Mouse (Mus musculus): Measurements from ENCODE around the gene Mfsd7a. TPM values are rescaled to one million over a fixed set of nuclear protein-coding genes. Genes with fewer than 3 reads are reported as not detected.

The Mfsd7a gene
- total RNA-seq, 2 experiments from 2014 or later = 0.74 to 0.87 TPM

DNA sequence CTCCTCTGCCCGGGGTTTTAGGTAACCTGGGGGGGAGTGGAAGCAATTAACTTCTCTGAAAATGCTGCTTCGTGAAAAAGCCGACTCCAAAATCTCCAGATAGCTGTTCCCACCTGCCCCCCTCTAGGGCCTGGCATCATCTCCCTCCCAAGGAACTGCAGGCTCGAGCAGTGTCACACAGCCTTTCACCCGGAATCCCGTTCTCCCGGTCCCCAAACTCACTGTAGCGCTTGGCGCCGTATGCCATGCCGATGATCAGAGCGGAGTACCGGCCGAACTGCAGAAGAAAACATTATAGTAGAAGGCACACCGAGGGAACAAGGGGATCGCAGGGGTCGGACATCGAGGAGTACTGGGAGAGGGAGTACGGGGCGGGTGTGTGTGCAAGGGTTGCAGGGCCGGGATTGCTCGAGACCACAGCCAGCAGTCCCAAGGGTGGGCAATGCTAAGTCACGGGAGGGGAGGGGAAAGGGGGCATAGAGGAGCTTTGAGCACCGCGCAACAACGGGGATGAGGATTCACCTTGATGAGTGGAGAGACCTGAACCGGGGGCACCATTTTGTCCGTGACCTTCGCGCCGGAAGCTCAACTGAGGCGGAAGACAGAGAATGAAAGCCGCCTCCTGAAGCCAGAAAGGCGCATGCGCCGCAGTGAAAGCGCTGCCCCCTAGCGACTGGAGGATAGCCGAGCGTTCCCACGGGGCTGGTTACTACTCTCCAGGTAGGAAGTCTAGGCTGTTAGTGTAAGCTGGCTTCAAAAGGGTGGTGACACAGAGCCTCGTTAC lies 14.7 kb downstream of the Mfsd7a start, which contains the start of gene Atp5k:
TSS of gene Atp5k (minus strand) at position 645 of the 784 bp plus-strand sequence.
- peak; percentile 95 for DNase-seq (ENCODE audit: low spot score in 2 of 2)

DNA sequence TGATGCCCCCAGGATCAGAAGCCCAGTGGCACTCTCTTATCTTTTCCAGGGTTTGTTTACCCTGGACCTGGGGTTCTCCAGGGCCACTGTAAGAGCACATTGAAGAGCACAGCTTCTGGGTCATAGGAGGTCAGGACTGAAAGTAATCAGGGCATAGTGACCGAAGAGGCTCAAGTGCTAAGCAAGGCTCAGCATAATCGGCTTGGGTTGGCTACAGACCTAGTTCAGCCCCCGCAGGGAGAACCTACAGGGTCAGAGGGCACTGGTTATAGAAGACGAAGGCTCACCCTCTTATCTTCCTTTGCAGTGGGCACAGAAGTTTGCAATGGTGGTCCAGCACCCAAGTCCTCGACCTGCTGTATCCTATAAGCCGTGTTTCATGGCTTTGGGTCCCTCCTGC lies 17.5 kb downstream of the Mfsd7a start:
- DNase-seq (ENCODE audit: low spot score in 2 of 2) = no peak

DNA sequence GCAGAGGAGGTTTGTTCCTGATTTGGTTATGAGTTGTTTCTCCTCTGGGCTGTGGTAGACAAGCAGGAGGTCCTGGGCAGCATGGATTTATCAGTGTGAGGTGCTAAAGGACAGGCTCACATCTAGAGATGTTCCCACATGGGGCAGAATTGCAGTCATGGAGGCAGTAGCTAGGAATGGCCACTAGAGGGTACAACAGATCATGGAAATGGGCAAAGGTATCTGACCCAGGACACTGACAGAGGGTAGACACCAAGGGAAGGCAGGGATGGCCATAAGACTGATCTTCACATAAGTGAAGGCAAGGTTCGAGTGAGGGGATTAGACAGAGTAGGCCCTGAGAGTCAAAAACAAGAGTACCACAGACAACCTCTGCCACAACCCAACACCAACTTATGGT lies 21.5 kb downstream of the Mfsd7a start:
- peak; percentile 35 to 56 for DNase-seq (ENCODE audit: low spot score in 2 of 2)

DNA sequence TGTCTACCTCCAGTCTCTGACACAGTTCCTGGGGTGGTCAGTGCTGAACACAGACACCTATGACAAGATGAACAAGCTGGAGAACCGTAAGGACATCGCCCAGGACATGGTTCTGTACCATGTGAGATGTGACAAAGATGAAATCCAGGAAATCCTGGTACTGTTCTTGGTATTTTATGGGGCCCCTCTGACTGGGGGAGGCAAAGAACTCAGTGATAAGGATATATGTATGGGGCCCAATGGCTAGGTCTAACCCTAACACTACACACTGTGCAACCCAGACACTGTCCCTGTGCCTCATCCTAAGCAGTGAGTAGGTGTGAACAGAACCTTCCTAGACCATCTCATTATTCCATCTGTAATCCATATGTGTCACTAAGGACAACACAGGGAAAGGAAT lies 25.3 kb downstream of the Mfsd7a start:
- no peak for DNase-seq (ENCODE audit: low spot score in 2 of 2)

DNA sequence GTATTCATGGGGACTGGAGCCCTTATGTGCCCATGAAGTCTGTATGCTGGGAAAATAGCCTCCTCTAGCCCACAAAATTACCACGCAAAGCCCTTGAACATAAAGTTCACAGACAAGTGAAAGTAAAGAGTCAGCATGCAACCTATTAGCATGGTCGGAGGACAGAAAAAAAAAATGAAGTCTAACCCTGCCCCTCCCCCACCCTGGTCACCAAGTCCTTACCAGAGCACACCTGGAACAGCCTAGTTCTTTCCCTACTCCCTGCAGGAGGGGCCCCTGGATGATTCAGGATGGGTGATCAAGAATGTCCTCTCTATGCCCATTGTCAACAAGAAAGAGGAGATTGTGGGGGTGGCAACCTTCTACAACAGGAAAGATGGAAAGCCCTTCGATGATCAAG lies 25.9 kb downstream of the Mfsd7a start:
- DNase-seq (ENCODE audit: low spot score in 2 of 2) = no peak

DNA sequence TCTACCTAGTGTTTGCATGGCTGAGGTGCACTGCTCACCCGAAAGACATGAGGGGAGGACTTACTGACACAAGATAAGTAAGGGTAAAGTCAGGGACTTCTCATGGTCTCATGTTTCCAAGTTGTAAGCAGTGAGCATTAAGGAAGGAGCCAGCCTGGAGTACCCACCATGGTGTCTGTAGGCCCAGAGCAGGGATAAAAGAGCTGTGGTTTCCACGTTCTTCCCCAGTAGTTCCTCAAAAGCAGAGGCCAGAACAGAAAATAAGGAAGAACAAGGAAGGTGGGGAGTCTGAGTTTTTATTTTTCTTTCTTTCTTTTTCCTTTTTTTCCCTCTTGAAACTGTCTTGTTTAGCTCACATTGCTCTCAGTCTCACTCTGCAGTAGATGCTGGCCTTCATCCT lies 34.0 kb downstream of the Mfsd7a start:
- DNase-seq (ENCODE audit: low spot score in 2 of 2) = no peak

DNA sequence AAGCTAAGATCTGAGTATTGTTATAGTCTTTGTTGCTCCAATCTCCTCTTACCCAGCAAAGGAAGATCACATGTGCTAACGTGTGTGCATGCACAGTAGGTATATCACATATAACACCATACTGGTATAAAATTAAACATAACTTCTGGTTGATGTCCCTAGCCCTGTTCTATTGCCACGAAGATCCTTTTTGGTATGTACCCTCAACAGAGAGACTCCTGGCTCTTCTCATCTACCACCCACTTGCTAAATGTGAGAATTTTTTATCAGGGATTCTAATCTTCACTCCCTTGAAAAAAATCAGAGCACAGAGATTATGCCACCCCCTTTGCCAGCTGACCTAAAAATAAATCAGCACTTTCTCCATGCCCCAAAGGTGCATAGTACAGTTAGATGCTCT lies 41.7 kb downstream of the Mfsd7a start:
- no peak for DNase-seq (ENCODE audit: low spot score in 2 of 2)

DNA sequence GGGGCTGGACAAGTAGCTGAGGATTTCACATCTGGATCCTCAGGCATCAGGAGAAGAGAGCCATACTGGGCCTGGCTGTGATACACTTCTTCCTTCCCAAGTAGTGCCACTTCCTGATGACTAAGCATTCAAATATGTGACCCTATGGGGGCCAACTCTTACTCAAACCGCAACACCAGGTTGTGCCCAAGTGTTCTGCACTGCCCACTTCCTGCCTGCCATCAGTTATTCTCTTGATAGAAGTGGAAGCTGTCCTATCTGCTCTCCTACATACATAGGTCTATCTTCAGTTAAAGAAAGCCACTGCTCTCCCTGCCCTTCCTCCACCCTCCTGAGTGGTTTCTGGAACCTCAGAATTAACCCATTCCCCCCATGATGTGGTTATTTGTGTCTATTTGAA lies 43.2 kb downstream of the Mfsd7a start:
- no peak for DNase-seq (ENCODE audit: low spot score in 2 of 2)

DNA sequence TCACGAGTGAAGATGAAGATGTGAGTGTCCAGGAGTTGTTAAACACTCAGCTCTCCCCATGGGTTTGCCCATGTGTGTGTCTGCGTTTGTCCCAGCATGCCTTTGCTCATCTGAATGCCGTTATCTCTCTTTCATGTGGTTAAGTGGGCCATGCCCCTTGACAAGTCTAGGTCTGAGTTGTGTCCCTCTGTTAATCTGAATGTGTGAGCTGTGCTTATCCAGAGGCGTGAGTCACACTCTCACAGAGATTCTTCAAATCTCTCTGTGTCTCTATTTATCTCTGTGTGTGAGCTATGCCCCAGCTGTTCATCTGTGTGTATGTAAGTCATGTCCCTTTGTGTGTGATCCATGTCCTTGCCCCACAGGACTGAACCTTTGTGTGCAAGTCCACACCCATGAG lies 45.2 kb downstream of the Mfsd7a start:
- DNase-seq (ENCODE audit: low spot score in 2 of 2) = no peak

Other genes with a start within 250 kb of the Mfsd7a start
- gene Dr1, start 180.0 kb downstream of the Mfsd7a start, total RNA-seq (2021) = 10 to 100 TPM; 36.1 to 37.0 TPM
- gene Pigg, start 136.3 kb downstream of the Mfsd7a start, total RNA-seq (2021) = 10 to 100 TPM; 12.4 to 13.0 TPM
- gene Gm42517, start 81.0 kb downstream of the Mfsd7a start, total RNA-seq (2021) = 10 to 100 TPM; 56.6 to 62.8 TPM
- under 1 TPM; 0.42 to 0.66 TPM for gene Pde6b, start 60.5 kb downstream of the Mfsd7a start, total RNA-seq (2021)
- gene Atp5k, start 14.4 kb downstream of the Mfsd7a start, total RNA-seq (2021) = 100 to 1,000 TPM; 232 to 256 TPM
- gene Pcgf3, start 12.3 kb upstream of the Mfsd7a start, total RNA-seq (2021) = 10 to 100 TPM; 37.5 to 41.8 TPM
- 100 to 1,000 TPM; 674 to 788 TPM for gene Cplx1, start 101.1 kb upstream of the Mfsd7a start, total RNA-seq (2021)
- 10 to 100 TPM; 95.7 to 98.5 TPM for gene Gak, start 180.9 kb upstream of the Mfsd7a start, total RNA-seq (2021)
- 10 to 100 TPM; 33.7 to 43.5 TPM for gene Tmem175, start 180.9 kb upstream of the Mfsd7a start, total RNA-seq (2021)
- gene Idua, start 211.4 kb upstream of the Mfsd7a start, total RNA-seq (2021) = 10 to 100 TPM; 17.5 to 18.1 TPM
- 10 to 100 TPM; 45.7 to 60.3 TPM for gene Dgkq, start 220.8 kb upstream of the Mfsd7a start, total RNA-seq (2021)
- gene Slc26a1, start 226.7 kb upstream of the Mfsd7a start, total RNA-seq (2021) = under 1 TPM; 0.68 to 1.00 TPM
- gene Fgfrl1, start 243.5 kb upstream of the Mfsd7a start, total RNA-seq (2021) = 10 to 100 TPM; 16.9 to 28.0 TPM

Data from left cerebral cortex, adult 18-20 months (tissue).